Mouse (Mus musculus): ENCODE results near the gene Olfml2b.

Gene Olfml2b

GRCm38 (mm10) chr1:170728524-170728923, 84.2 kb downstream of the Olfml2b start:
- DNase-seq (ENCODE audit: extremely low read depth, low read depth, low spot score), result no peak

GRCm38 (mm10) chr1:170729267-170729962, 85.1 kb downstream of the Olfml2b start:
- no peak for DNase-seq (ENCODE audit: extremely low read depth, low read depth, low spot score)

- no peak for DNase-seq (ENCODE audit: extremely low read depth, low read depth, low spot score)
These were observed 87.7 kb downstream of the Olfml2b start for GRCm38 (mm10) chr1:170731865-170732595.
